Mouse (Mus musculus) thymus, adult 2 months (tissue): ENCODE results near the gene Nphp4. TPM values are rescaled to one million over a fixed set of nuclear protein-coding genes. Genes with fewer than 3 reads are reported as not detected.

Experiments
- DNase-seq: peaks from one replicate; pipeline ENCODE4 v3.0.0; 2021
- H3K27ac ChIP-seq: fragments of 200-500 bp; 2 replicates; pipeline ENCODE4 v1.5.1; 2012; ENCODE audit warnings: low read length, control low read depth; ENCODE audit not compliant: control insufficient read depth, insufficient read depth
- H3K27me3 ChIP-seq: fragments of 200-500 bp; 2 replicates; pipeline ENCODE4 v1.6.1; 2012; ENCODE audit warnings: mild to moderate bottlenecking, low read length, moderate library complexity, mixed read lengths; ENCODE audit not compliant: control insufficient read depth, insufficient read depth
- H3K36me3 ChIP-seq: fragments of 200-500 bp; 2 replicates; pipeline ENCODE4 v1.6.1; 2012; ENCODE audit warnings: mild to moderate bottlenecking, low read length, moderate library complexity; ENCODE audit not compliant: control insufficient read depth, insufficient read depth
- H3K4me1 ChIP-seq: fragments of 200-500 bp; replicated peaks from 2 replicates; pipeline ENCODE4 v1.6.1; 2012; ENCODE audit warnings: low read length; ENCODE audit not compliant: control insufficient read depth, insufficient read depth
- H3K4me3 ChIP-seq: fragments of 200-500 bp; 2 replicates; pipeline ENCODE4 v1.5.1; 2012; ENCODE audit warnings: mild to moderate bottlenecking, low read length, control low read depth, moderate library complexity; ENCODE audit not compliant: control insufficient read depth, insufficient read depth
- CTCF ChIP-seq: fragments of 200-500 bp; IDR thresholded peaks from 2 replicates; pipeline ENCODE4 v1.5.1; 2012; ENCODE audit warnings: mild to moderate bottlenecking, control low read depth, low read length, moderate library complexity, borderline replicate concordance; ENCODE audit not compliant: control insufficient read depth, poor library complexity, insufficient read depth; ENCODE audit errors: extremely low read depth
- POLR2A ChIP-seq: fragments of 200-500 bp; IDR thresholded peaks from 2 replicates; pipeline ENCODE4 v1.6.1; 2012; ENCODE audit warnings: mild to moderate bottlenecking, low read length, control low read depth, moderate library complexity; ENCODE audit not compliant: control insufficient read depth, poor library complexity, insufficient read depth; ENCODE audit errors: extremely low read depth
- WGBS: fragments of 180-500 bp; shearing (Covaris S2); methylation state at CpG from one replicate; pipeline ENCODE4 v1.1.7; 2018; 5-methylcytosine and 5-hydroxymethylcytosine counted together
- polyA plus RNA-seq: library from polyadenylated mRNA; depleted of rRNA; stranded (reverse); fragments of >200 nt; gene quantifications from 2 replicates; pipeline ENCODE4 v1.2.3, GENCODE M21; 2012

The Nphp4 gene
- polyA plus RNA-seq, 1 experiment, result 3.6 TPM

- Histone ChIP-seq H3K27me3 (no peaks in the 10 kb centered on the region), H3K27ac (no peak overlapping the region), H3K4me3 (no peak overlapping the region), H3K4me1 (peaks cover 19% of the 10 kb centered on the region), H3K36me3 (no peaks in the 10 kb centered on the region)
- TF ChIP-seq POLR2A, result no peak
- TF ChIP-seq CTCF, result no peak
- no peak for DNase-seq
- WGBS, result 85% methylated on average over 9 of the region's 9 CpGs
Observed at GRCm38 (mm10) chr4:152441536-152441935, 35.0 kb upstream of the Nphp4 start.

- 12% methylated on average over 10 of the region's 10 CpGs for WGBS
- peak overlapping the region; percentile 31 for H3K4me3 ChIP-seq
- peak; percentile 78 for DNase-seq
- H3K27ac ChIP-seq, result peak overlapping the region; percentile 85
- no peaks in the 10 kb centered on the region for H3K36me3 ChIP-seq
- TF ChIP-seq CTCF (0 out of 2 replicates have a peak, but pooled peaks have one; percentile 30), POLR2A (0 out of 2 replicates have a peak, but pooled peaks have one; percentile 23)
- H3K27me3 ChIP-seq, result no peaks in the 10 kb centered on the region
- H3K4me1 ChIP-seq, result peaks cover 36% of the 10 kb centered on the region
Observed at GRCm38 (mm10) chr4:152446178-152446577, 30.3 kb upstream of the Nphp4 start.

- 8% methylated on average over 22 of the region's 22 CpGs for WGBS
- no peaks in the 10 kb centered on the region for H3K27me3 ChIP-seq
- H3K4me1 ChIP-seq, result peaks cover 36% of the 10 kb centered on the region
- TF ChIP-seq POLR2A (no peak; the same call in 1 of the 2 replicates), CTCF (no peak)
- H3K36me3 ChIP-seq, result no peaks in the 10 kb centered on the region
- peak overlapping the region; percentile 78 for H3K4me3 ChIP-seq
- DNase-seq, result peak; percentile 40
- H3K27ac ChIP-seq, result peak overlapping the region; percentile 85
Observed at GRCm38 (mm10) chr4:152447731-152448665, 28.5 kb upstream of the Nphp4 start.

- 0 out of 2 replicates have a peak, but pooled peaks have one; percentile 15 for TF ChIP-seq CTCF
- peak; percentile 50; the same call in 1 of the 2 replicates for TF ChIP-seq POLR2A
Observed at GRCm38 (mm10) chr4:152448666-152449018, 27.9 kb upstream of the Nphp4 start.

GRCm38 (mm10) chr4:152451371-152451770 is 25.1 kb upstream of the Nphp4 start:
- no peak overlapping the region for H3K27ac ChIP-seq
- no peaks in the 10 kb centered on the region for H3K36me3 ChIP-seq
- H3K4me3 ChIP-seq, result no peak overlapping the region
- WGBS, result 86% methylated on average over 6 of the region's 6 CpGs
- no peak for DNase-seq
- TF ChIP-seq POLR2A (no peak), CTCF (no peak)
- peaks cover 18% of the 10 kb centered on the region for H3K4me1 ChIP-seq
- no peaks in the 10 kb centered on the region for H3K27me3 ChIP-seq

More at GRCm38 (mm10) chr4:152448666-152449018, 27.9 kb upstream of the Nphp4 start:
- WGBS, result 3% methylated on average over 8 of the region's 8 CpGs
- Histone ChIP-seq H3K4me3 (peak overlapping the region; percentile 78), H3K4me1 (peaks cover 36% of the 10 kb centered on the region), H3K36me3 (no peaks in the 10 kb centered on the region), H3K27ac (peak overlapping the region; percentile 85), H3K27me3 (no peaks in the 10 kb centered on the region)
- DNase-seq, result peak; percentile 82

GRCm38 (mm10) chr4:152453079-152453478 is 23.4 kb upstream of the Nphp4 start:
- no peak overlapping the region for H3K4me3 ChIP-seq
- 95% methylated on average over 10 of the region's 10 CpGs for WGBS

More at GRCm38 (mm10) chr4:152453079-152453478, 23.4 kb upstream of the Nphp4 start:
- H3K4me1 ChIP-seq, result peaks cover 13% of the 10 kb centered on the region
- DNase-seq, result no peak
- H3K36me3 ChIP-seq, result no peaks in the 10 kb centered on the region
- TF ChIP-seq POLR2A (no peak), CTCF (no peak)
- H3K27me3 ChIP-seq, result no peaks in the 10 kb centered on the region
- no peak overlapping the region for H3K27ac ChIP-seq
